In the genomic region with DNA sequence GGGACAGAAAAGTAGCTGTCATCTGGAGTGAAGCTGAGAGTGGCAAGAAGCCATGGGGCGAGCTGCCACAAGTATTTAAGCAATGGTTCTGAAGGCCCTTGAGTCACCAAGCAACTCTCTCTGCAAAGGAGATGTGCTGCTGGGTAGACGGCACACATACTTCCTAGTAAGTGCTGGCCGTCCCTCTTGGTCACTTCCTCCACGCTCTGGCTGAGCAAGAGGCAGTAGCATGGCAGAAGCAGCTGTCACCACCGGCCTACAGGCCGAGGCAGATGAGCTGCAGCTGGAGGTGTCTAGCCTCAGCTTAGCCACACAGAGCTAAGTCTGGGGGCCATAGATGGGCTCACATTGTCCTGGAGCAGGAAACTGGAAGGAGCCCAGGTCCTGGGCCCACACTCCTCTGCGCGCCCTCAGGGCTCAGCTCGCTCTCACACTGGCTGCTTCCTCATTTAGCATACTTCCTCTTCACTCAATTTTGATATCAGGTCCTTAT, we compare ENCODE assay signal across 1 mouse cellular context.
TF ChIP-seq lines count a peak whose summit lies in the region.

No protein-coding gene starts in this region.

TF ChIP-seq in MEL, 35 proteins besides CTCF, POLR2A, EP300 and RAD21 (continued from another document):
- TF ChIP-seq MYB (IDR thresholded peaks at IDR 0.05; ENCODE audit: low read depth, low read length) (no peak), NELFE (IDR thresholded peaks at IDR 0.05; ENCODE audit: low read depth, low read length) (peak; percentile 18; the same call in 1 of the 2 replicates), RCOR1 (IDR thresholded peaks at IDR 0.05; ENCODE audit: low read depth, low read length) (0 out of 2 replicates have a peak, but pooled peaks have one; percentile 37), HCFC1 (IDR thresholded peaks at IDR 0.05; ENCODE audit: low read depth, low read length) (peak; percentile 36; the same call in 1 of the 2 replicates), POLR2AphosphoS5 (IDR thresholded peaks at IDR 0.05; ENCODE audit: borderline replicate concordance, low read depth, low read length) (no peak), ZMIZ1 (IDR thresholded peaks at IDR 0.05; ENCODE audit: low read depth, low read length) (no peak), TCF12 (IDR thresholded peaks at IDR 0.05; ENCODE audit: low read depth, low read length) (no peak), MYC (IDR thresholded peaks at IDR 0.05; ENCODE audit: low read depth, low read length) (no peak), USF2 (IDR thresholded peaks at IDR 0.05; ENCODE audit: borderline replicate concordance in 1 of 2, insufficient read depth in 1 of 2, low read depth in 1 of 2, low read length in 2 of 2) (no peak), MAZ (IDR thresholded peaks at IDR 0.05; ENCODE audit: low read depth, low read length) (no peak), ETS1 (IDR thresholded peaks at IDR 0.05; ENCODE audit: low read depth, low read length) (0 out of 2 replicates have a peak, but pooled peaks have one; percentile 5), GABPA (IDR thresholded peaks at IDR 0.05; ENCODE audit: low read depth, low read length) (no peak), SMC3 (IDR thresholded peaks at IDR 0.05; ENCODE audit: low read depth, low read length) (no peak), MEF2A (IDR thresholded peaks at IDR 0.05; ENCODE audit: extremely low read depth, insufficient replicate concordance, low read depth, low read length, poor library complexity, severe bottlenecking) (no peak), NRF1 (IDR thresholded peaks at IDR 0.05; ENCODE audit: insufficient read depth, low read depth, low read length, poor library complexity, severe bottlenecking) (no peak), ZNF384 (IDR thresholded peaks at IDR 0.05; ENCODE audit: low read depth, low read length) (no peak), USF1 (IDR thresholded peaks at IDR 0.05; ENCODE audit: low read depth, low read length) (no peak), UBTF (IDR thresholded peaks at IDR 0.05; ENCODE audit: borderline replicate concordance, insufficient read depth, low read depth, low read length) (no peak), CHD2 (IDR thresholded peaks at IDR 0.05; ENCODE audit: low read length) (no peak), POLR2AphosphoS2 (IDR thresholded peaks at IDR 0.05; ENCODE audit: low read length) (no peak), MAFK (IDR thresholded peaks at IDR 0.05; ENCODE audit: borderline replicate concordance, low read depth, low read length) (no peak)
